Mouse (Mus musculus) left cerebral cortex, postnatal 25 days (tissue): ENCODE results near the gene Fam114a2. TPM values are rescaled to one million over a fixed set of nuclear protein-coding genes. Genes with fewer than 3 reads are reported as not detected.

Experiments used
- DNase-seq, 2 experiments: peaks; one replicate each; pipeline ENCODE4 v3.0.0; 2022; ENCODE audit warnings: low spot score in 2 of 2, mixed read lengths in 1 of 2
- intact Hi-C: fragments of 180-260 bp; cut with DNase I; formaldehyde crosslinking; loops from one replicate; pipeline ENCODE4 v1.15.1; 2025
- total RNA-seq, 2 experiments: library from RNA; stranded (reverse); gene quantifications; 2 replicates each; pipeline ENCODE4 v1.2.3; 2021

Fam114a2 gene
- total RNA-seq, 2 experiments from 2014 or later = 28.8 to 31.9 TPM

DNA sequence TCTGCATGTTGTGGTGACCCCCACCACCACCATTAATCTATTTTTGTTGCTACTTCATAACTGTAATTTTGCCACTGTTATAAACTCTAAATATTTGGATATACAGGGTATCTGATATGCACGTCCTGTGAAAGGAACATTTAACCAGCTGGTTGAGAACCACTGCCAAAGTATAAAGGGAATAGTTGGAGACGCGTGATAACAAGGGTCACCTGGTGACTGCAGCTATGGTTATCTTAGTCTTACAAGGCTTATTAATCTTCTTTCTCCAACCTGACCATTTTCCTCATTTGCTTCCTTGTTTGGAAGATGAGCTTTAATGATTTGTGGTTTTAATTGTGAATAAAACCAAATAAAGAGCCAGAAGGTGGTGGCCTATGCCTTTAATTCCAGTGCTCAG, 5.0 kb upstream of the Fam114a2 start:
- no peak for DNase-seq
- intact Hi-C loops = no loop called here

DNA sequence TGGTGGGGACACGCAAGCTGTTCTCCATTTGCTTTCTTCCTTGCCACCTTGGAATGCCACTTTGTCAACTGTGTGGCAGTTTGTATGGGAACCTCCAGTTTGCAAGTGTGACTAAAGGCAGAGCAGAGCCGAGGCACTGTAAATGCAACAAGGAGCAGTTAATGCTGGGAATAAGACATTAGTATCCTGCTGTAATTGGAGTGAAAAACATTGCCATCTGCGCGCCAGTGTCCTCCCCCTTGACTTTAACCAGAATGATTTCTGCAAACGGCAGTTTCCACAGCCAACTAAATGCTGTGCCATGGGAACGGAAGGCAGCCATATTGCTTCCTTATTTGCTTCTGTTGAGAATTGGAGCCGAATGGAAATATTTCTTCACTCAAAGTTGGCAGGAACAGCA, 3.6 kb upstream of the Fam114a2 start:
- intact Hi-C loops = no loop called here
- DNase-seq = peak; percentile 42 to 83

DNA sequence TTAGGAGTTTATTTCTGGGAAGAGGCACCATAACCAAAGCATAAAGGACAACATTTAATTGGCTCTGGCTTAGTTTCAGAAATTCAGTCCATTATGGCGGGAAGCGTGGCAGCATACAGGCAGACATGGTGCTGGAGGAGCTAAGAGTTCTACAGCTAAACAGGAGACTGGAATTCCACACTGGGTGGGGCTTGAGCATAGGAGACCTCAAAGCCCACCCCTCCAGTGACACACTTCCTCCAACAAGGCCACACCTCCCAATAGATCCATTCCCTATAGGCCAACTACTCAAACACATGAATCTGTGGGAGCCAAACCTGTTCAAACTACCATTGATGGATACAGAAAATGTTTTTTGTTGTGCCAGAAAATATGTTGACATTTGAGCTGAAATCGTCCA, 2.8 kb upstream of the Fam114a2 start:
- no peak for DNase-seq
- intact Hi-C loops = no loop called here

DNA sequence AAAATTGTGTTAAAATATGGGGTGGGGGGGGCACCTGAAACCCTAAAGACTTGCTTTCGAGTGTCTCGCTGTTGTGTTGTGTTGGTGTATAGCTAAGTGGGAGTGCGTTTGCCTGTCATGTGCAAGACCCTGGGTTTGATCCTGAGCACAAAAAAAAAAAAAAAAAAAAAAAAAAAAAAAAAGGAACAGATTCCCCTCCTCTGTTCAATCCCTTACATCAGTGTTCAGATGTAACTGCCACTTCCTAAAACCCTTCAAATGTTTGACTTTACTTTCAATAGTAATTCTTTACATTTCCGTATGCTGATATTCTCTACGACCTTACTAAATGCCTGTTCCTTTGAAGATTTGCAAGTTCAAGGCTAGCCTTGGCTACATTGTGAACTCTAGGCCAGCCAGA, 887 bp upstream of the Fam114a2 start:
- no peak for DNase-seq
- intact Hi-C loops = no loop called here

DNA sequence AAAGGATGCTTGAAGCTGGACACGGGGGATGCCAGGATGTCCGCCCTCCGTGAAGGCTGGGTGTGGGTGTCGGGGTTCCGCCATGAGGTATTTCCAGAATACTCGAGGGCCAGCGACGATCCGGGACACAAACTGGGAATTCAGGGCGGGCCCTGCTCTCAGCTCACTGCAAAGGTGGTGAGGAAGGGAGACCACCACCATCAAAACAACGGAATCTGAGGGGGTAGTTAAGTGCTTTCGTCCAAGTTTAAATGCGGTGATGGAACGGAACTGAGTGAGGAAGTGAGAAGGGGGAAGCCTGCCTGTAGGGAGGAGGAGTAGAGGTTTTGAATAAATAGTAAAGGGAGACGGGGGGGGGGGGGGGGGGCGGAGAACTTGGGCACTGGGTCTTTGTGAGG, 333 bp upstream of the Fam114a2 start:
- intact Hi-C loops = no loop called here
- DNase-seq = no peak

DNA sequence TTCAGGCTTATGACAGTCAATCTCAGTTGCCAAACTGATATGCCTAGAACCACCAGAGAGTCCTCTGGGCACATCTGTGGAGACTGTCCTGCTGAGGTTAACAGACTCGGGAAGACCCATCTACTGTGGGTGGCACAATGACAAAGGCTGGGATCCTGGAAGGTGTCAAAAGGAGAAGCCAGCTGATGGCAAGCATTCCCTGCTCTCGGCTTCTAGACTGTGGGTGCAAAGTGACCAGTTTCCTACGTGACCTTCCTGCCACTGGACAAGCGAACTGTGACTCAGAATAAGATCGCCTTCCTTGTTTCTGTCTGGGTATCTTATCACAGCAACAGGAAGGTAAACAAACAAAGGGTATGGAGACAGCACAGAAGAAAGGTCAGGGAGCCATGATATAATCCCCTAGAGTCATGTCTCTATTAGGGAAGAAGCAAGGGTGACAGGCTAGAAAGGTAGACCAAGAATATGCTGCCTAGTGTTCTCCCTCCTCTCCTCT, 1.4 kb downstream of the Fam114a2 start:
- intact Hi-C loops = no loop called here
- DNase-seq = no peak

DNA sequence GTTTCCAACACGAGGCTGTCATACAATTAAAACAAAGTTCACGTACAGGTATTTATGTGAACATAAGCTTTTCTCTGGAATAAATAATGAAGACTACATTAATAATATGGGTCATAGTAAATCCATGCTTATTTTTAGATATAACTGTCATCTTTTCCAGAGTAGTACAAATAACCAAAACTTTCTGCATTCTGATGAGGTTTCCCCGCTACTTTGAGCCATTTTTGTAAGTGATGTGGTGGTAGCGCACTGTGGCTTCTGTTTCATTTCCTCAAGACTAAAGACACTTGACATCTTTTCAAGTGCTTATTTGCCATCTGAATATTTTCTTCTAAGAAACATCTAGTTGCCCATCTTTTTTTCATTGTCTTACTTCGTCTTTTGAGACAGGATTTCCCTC, 3.2 kb downstream of the Fam114a2 start:
- intact Hi-C loops = no loop called here
- DNase-seq = no peak

DNA sequence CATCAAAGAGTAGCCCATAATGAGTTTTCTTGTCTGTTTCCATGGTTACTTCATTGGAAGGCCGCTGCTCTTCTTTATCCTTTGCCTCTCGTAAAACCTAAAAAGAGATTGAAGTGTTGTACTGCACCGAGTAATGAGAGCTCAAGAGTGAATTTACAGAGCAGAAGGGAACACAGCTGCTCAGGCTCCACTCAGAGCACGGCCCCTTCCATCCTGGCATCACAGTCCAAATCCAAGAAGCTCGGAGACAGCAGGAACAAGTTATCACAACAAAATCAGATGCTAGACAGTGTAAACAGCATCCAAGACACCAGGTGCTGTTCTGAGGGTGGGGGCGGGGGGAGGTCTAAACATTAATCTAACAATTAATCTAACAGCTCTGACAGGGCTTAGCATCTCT, 11.5 kb downstream of the Fam114a2 start:
- intact Hi-C loops = no loop called here
- DNase-seq = no peak

DNA sequence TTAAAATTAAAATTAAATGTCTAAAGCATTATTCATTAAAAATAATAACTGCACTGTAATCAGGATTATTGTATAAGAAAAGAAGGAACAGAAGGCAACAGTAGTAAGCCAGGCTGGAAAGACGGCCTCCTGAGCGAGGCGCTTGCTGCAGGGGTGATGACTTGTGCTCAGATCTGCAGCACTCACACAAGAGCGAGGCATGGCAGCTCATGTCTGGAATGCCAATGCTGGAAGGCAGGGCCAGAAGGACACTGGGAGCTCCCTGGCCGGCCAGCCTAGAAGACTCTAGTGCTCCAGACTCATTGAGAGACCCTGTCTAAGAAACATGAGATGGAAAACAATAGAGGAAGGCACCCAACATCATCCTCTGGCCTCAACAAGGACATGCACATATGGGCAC, 15.3 kb downstream of the Fam114a2 start:
- DNase-seq = no peak
- intact Hi-C loops = no loop called here

DNA sequence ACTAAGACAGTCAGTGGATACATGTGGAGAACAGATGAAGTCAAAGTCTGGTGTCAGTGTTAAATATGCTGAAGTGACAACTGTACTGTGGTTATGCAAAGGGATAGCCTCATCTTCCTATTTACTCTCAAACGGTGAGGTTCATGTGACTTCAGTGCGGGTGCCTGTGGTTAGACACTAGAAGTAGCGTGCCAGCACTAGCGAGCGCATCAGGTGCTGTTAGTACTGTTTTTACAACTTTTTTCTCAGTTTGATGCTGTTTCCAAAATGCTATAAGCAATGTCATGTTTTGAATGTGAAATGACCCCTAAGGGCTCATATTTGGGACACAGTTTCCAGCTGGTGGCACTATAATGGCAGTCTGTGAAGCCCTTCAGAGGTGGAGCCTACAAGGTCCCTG, 20.2 kb downstream of the Fam114a2 start:
- DNase-seq = no peak
- intact Hi-C loops = no loop called here

DNA sequence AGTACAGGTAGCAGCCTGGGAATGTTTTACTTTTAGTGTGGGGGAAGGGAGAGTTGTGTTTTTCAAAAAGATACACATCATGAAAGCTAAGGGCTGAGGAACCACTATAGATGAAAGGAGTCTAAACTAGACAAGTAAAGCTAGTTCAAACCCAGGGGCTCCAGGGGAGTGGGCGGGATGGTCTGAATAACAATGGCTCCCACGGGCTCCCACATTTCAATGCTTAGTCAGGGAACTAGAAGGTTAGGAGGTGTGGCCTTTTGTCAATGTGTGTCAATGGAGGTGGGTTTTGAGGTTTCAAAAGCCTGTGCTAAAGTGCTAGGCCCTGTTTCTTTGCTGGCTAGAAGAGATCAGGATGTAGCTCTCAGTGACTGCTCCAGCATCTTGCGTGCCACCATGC, 20.7 kb downstream of the Fam114a2 start:
- no peak for DNase-seq
- intact Hi-C loops = no loop called here

DNA sequence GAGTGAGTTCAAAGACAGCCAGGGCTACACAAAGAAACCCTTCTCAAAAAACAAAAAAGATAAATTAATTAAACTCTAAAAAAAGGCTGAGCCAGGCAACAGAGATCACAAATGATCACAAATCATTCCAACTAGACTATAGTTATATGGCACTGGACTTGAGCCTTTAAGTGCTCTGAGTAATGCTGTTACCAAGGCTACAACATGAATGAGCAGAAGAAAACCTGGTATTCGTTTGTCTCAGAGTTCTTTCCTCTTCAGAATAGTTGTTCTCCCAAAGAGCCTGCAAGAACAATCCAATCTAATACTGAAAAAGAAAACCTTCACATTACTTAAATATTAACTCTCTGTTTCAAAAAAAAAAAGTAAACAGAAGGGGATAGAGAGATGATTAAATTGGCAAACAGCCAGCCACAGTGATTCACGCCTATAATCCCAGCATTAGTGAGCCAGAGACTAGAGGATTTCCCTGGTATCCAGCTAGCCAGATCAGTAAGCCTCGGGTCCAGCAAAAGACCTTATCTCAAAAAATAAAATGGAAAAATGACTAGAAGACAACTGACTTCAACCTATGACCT, 21.9 kb downstream of the Fam114a2 start:
- intact Hi-C loops = no loop called here
- no peak for DNase-seq

DNA sequence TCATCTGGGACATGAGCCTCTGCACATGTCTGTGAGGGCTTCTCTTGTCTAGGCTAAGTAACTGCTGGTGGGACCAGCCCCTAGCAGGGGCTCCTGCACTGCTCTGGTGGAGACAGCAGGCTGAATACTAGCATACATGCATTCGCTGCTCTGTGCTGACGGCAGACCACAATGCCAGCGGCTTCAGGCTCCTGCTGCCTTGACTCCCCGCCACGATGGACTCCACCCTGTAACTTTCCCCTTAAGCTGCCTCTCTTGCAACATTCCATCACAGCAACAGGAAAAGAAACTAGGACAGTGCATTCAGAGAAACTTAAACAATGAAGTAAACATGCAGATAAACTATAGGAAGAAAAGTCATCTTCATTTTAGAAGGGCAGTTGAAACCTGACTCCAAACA, 30.0 kb downstream of the Fam114a2 start:
- intact Hi-C loops = no loop called here

DNA sequence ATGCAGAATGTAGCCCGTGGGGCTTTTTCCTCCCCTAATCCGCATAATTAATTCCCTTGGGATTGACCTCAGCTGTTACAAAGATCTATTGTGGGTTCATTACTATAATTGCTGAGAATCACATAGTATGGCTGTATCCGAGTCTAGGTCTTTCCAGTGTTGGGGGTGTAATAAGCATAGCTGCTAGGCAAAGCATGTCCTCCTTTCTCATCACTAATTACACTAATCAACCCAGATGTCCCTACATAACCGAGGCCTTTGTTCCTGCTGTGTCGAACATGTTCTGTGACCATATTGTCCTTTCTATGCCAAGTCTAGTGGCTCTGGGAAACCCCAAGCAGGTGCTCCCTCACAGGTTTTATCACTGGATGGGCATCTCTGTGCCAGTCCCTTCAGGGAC, 40.3 kb downstream of the Fam114a2 start:
- intact Hi-C loops = loop anchor here (5.0 kb wide), 1 partner anchor 299 kb away; no protein-coding TSS in a partner anchor
- no peak for DNase-seq

More for the DNA sequence above, 30.0 kb downstream of the Fam114a2 start:
- no peak for DNase-seq

DNA sequence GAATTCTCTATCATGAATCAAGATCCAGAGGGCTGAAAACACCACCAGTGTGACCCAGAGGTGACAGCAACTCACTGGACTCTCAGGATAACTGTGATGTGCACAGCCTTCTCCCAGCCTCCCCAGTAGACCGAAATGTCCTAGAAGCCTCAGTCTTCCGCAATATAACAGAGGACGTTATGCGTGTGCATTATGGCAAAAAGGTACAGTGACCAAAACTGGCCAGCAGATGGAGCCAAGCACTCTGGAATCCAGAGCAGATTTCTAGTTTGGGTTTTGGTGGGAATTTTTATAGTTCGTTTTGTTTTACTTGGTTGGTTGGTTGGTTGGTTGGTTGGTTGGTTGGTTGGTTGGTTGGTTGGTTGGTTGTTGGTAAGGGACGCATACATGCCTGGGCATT, 43.3 kb downstream of the Fam114a2 start:
- DNase-seq = peak; percentile 42 to 54
- intact Hi-C loops = loop anchor here (2.0 to 5.0 kb wide), 2 partner anchors 302 to 460 kb away; no protein-coding TSS in a partner anchor

DNA sequence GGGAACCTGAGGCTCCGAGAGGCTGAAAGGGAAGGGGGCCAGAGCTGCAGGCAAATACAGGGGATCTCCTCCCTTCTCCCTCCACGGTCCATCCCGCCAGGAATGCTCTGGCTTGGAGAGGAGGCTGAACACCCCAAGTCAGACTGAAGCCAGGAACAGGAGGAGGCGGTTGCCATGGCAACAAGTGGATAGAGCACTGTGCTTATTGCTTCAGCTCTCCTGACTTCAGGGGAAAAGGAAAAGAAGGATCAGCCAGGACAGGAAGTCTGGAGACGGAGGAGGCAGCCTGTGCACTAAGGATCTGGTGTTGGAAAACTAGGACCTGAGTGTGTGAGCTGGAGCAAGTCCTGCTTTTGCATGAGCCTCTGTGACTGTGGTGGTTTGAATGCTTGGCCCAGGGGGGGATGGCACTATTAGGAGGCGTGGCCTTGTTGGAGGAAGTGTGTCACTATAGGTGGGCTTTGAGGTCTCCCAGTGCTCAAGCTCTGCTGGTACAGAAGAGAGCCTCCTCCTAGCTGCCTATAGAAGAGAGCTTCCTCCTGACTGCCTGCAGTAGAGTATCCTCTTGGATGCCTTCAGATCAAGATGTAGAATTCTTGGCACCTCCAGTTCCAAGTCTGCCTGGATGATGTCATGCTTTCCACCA, 44.0 kb downstream of the Fam114a2 start:
- intact Hi-C loops = loop anchor here (2.0 kb wide), 1 partner anchor 460 kb away; no protein-coding TSS in a partner anchor
- peak; percentile 58 to 63 for DNase-seq

DNA sequence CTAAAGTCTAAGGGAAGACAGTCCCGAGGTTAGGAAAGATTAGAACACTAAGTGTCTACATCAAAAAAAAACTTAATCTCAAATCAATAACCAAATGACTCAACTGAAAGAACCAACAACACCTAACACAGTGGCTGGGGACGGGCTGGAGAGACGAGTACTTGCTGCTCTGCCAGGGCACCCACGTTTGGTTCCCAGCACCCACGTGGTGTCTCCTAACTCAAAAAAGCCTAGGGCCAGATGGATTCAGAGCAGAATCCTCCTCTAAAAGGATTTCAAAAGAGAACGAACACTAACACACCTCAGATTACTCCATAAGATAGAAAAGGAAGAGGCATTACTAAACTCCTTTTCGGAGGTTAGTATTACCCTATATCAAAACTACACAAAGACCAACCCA, 47.4 kb downstream of the Fam114a2 start:
- peak in 1 of 2 experiments; percentile 32 for DNase-seq
- intact Hi-C loops = no loop called here

DNA sequence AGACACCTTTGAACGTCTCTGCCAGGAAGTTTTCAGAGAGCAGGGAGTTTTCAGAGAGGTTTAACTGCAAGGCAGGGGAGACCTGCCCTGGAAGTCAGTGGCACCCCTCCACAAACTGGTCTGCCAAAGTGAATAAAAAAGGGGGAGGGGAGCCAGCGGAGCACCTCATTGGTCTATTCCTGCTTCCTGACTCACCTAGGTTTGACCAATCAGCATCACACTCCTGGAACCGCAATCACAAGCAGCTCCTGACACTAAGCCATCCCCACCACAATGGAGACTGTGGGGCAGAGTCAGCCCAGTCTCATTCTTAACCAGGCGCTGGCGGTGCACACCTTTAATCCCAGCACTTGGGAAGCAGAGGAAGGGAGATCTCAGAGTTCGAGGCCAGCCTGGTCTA, 48.4 kb downstream of the Fam114a2 start:
- intact Hi-C loops = no loop called here
- DNase-seq = no peak

DNA sequence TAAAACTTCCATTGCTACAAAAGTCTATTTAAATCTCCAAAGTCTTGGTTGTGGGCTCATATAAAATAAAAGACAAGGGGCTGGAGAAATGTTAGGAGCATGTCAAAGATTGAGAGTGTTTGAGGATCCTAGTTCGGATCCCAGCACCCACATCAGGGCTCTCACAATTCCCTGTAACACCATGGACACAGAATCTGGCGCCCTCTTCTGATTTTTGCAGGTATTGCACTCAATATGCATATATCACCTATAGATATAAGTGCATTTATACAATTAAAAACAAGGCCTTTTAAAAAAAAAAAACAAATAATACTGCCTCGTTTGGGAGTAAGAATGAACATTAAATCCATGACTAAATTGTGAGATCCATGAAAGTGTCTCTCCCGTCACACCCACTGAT, 49.7 kb downstream of the Fam114a2 start:
- DNase-seq = no peak
- intact Hi-C loops = loop anchor here (5.0 to 10.0 kb wide), 4 partner anchors 156 to 1311 kb away; partner anchors contain the start of gene Gria1

DNA sequence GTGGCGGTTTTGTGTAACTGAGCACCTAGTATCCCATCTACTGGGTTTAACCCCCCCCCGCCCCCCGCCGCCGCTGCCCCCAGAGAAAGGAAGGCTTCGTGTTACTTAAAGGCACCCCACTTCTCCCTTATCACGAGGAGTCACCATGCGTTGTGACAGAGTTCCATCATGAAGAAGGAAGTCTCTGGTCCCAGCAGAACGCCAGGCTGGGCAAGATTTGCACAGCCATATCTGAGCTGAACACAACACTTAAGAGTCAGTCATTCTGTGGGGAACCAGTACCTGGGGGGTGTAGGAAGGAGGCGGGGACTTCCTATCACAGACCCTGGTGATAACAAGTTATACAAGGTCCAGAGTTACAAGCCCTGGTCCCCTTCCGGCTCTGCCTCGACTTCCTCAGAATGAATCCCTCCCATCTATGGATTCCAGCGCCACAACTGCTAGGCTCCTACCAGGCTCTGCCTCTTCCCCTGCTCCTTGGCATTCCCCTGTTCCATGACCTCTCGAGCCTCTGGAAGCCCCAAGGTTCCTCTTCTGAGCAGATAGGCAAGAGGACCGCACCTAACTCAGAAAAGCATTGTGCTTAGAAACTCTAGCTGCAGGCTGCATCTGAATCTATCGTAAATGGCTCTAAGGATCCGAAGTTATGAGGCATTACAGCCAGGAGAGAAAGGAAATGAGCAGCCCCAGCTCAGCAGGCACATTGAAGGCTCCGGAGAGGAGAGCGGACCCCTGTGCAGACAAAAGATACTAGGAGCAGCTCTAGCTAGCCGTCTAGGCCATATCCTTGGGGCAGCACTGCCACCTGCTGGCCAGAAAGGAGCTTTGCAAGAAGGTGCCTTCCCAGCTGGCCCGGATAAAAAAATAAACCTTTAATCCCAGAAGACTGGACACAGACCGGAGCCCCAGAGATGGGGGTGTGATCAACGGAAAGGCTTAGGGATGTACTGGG, 51.0 kb downstream of the Fam114a2 start:
- intact Hi-C loops = loop anchor here (1.0 to 10.0 kb wide), 5 partner anchors 155 to 1336 kb away; partner anchors contain the start of gene Gria1
- DNase-seq = peak; percentile 62 to 65
